Mouse (Mus musculus): ENCODE measurements around the gene H2-K1. TPM values are rescaled to one million over a fixed set of nuclear protein-coding genes. Genes with fewer than 3 reads are reported as not detected.
A peak's percentile ranks its signal among the peaks of the same experiment; 100 is the strongest.

The H2-K1 gene
- polyA plus RNA-seq, 1 experiment from 2014 or later = 18.3 TPM

- H3K4me2 ChIP-seq = peak overlapping the region; percentile 84
Measured at GRCm38 (mm10) chr17:33980181-33981035, 19.7 kb downstream of the H2-K1 start.

DNA sequence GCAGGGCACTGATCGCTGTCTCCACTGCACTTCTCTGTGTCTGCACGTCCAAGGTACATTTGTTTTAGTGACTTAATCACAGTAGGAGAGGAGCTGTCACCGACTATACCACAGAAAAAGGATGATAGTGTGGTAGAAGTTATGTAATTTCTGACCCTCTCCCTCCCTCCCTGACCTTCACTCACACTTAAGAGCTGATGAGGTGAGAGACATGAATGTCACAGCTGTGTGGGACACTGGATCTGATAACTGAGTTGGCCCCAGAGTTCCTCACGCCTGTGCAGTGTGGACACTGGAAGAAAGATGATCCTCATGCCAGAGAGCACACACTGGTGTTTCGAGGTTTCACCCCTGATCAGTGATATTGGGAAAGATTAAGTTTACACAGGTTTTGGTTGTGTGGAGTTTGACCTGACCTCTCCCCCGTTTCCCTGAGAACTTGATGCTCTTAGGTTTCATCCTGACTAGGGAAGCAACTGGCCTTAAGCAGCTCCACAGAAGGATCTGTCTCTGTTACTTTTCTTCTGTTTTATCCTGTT lies 20.6 kb downstream of the H2-K1 start:
- peaks cover 57% of the 10 kb centered on the region for H3K27me3 ChIP-seq (replicated peaks)
- peaks cover 22% of the 10 kb centered on the region for H3K4me1 ChIP-seq (replicated peaks)
- no peak overlapping the region for H3K4me3 ChIP-seq
- no peak overlapping the region for H3K4me2 ChIP-seq
- no peak overlapping the region for H3K27ac ChIP-seq (ENCODE audit: poor library complexity, severe bottlenecking)
- no peak for ATAC-seq (ENCODE audit: insufficient number of reproducible peaks, low FRiP score)
- 63% methylated on average over 6 of the region's 6 CpGs for WGBS
- no peak overlapping the region for H3K9ac ChIP-seq
- no peaks in the 10 kb centered on the region for H3K36me3 ChIP-seq
- no peaks in the 10 kb centered on the region for H3K9me3 ChIP-seq (replicated peaks)

More at GRCm38 (mm10) chr17:33980181-33981035, 19.7 kb downstream of the H2-K1 start:
- Histone ChIP-seq H3K27me3 (replicated peaks) (peaks cover 52% of the 10 kb centered on the region), H3K9me3 (replicated peaks) (no peaks in the 10 kb centered on the region), H3K4me1 (replicated peaks) (peaks cover 22% of the 10 kb centered on the region), H3K9ac (no peak overlapping the region), H3K36me3 (no peaks in the 10 kb centered on the region), H3K4me3 (no peak overlapping the region), H3K27ac (ENCODE audit: poor library complexity, severe bottlenecking) (no peak overlapping the region)
- ATAC-seq (ENCODE audit: insufficient number of reproducible peaks, low FRiP score) = no peak
- WGBS = 74% methylated on average over 19 of the region's 19 CpGs

DNA sequence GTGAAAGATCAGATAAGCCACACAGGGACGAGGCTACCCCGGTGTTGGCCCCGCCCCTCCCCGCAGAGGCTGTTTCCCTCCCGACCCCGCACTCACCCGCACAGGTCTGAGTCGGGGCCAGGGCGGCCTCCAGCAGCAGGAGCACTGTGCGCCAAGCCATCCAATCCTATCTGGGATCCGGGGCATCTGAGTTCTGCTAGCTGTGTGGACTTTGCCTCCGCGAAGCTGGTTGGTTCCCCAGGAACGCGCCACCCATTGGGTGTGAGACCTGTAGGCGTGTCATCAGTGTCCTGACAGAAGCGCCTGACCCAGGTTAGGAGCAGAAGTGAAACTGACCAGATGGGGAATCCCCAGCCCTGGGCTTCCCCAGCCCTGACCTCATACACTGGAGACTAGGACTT lies 21.5 kb downstream of the H2-K1 start:
- Histone ChIP-seq H3K4me3 (peak overlapping the region; percentile 42), H3K4me2 (peak overlapping the region; percentile 70), H3K27me3 (replicated peaks) (peaks cover 57% of the 10 kb centered on the region), H3K9me3 (replicated peaks) (no peaks in the 10 kb centered on the region), H3K27ac (ENCODE audit: poor library complexity, severe bottlenecking) (no peak overlapping the region), H3K9ac (no peak overlapping the region; the same call in 1 of the 2 replicates), H3K4me1 (replicated peaks) (peaks cover 22% of the 10 kb centered on the region), H3K36me3 (no peaks in the 10 kb centered on the region)
- WGBS = under 1% methylated on average over 17 of the region's 17 CpGs
- peak; percentile 84 for ATAC-seq (ENCODE audit: insufficient number of reproducible peaks, low FRiP score)

- peaks cover 57% of the 10 kb centered on the region for H3K27me3 ChIP-seq (replicated peaks)
- H3K9ac ChIP-seq = peak overlapping the region; percentile 53; the same call in 1 of the 2 replicates
- 2% methylated on average over 57 of the region's 57 CpGs for WGBS
Measured at GRCm38 (mm10) chr17:33977861-33978557, 22.1 kb downstream of the H2-K1 start.

DNA sequence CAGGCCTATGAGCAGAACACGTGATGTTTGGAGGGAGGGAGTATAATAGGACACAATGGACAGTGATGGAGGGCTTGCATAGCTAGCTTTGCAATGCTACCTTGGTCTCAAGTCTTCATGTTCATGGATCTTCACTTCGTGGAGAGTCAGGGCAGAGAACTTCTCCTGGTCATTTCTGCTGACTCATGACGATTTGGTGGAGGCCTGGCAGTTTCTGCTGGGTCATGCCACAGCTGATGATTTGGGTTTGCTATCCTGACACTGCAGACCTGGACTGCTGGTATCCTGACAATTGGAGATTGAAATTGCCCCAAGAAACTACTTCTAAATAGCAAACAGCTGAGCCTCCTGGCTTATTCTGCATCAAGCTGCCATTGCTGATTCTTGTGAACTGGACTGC lies 26.6 kb downstream of the H2-K1 start:
- 56% methylated on average over 3 of the region's 3 CpGs for WGBS
- peaks cover 35% of the 10 kb centered on the region for H3K27me3 ChIP-seq (replicated peaks)

More at GRCm38 (mm10) chr17:33977861-33978557, 22.1 kb downstream of the H2-K1 start:
- Histone ChIP-seq H3K4me3 (peak overlapping the region; percentile 42), H3K4me1 (replicated peaks) (peaks cover 22% of the 10 kb centered on the region), H3K4me2 (peak overlapping the region; percentile 70), H3K9me3 (replicated peaks) (no peaks in the 10 kb centered on the region), H3K36me3 (no peaks in the 10 kb centered on the region), H3K27ac (ENCODE audit: poor library complexity, severe bottlenecking) (no peak overlapping the region)
- ATAC-seq (ENCODE audit: insufficient number of reproducible peaks, low FRiP score) = no peak

GRCm38 (mm10) chr17:33972691-33973090 lies 27.5 kb downstream of the H2-K1 start:
- Histone ChIP-seq H3K36me3 (no peaks in the 10 kb centered on the region), H3K9me3 (replicated peaks) (peaks cover 3% of the 10 kb centered on the region; the same call in 1 of the 2 replicates), H3K27me3 (replicated peaks) (peaks cover 27% of the 10 kb centered on the region), H3K4me1 (replicated peaks) (peaks cover 1% of the 10 kb centered on the region), H3K4me3 (no peak overlapping the region), H3K4me2 (no peak overlapping the region), H3K9ac (no peak overlapping the region), H3K27ac (ENCODE audit: poor library complexity, severe bottlenecking) (no peak overlapping the region)
- ATAC-seq (ENCODE audit: insufficient number of reproducible peaks, low FRiP score) = no peak
- 11% methylated on average over 1 of the region's 1 CpGs for WGBS

More for the DNA sequence above, 26.6 kb downstream of the H2-K1 start:
- no peaks in the 10 kb centered on the region for H3K36me3 ChIP-seq
- ATAC-seq (ENCODE audit: insufficient number of reproducible peaks, low FRiP score) = peak; percentile 52; the same call in 1 of the 2 replicates
- peaks cover 3% of the 10 kb centered on the region; the same call in 1 of the 2 replicates for H3K9me3 ChIP-seq (replicated peaks)
- H3K27ac ChIP-seq (ENCODE audit: poor library complexity, severe bottlenecking) = no peak overlapping the region
- no peak overlapping the region for H3K4me3 ChIP-seq
- H3K4me2 ChIP-seq = no peak overlapping the region
- H3K4me1 ChIP-seq (replicated peaks) = peaks cover 10% of the 10 kb centered on the region
- H3K9ac ChIP-seq = no peak overlapping the region

DNA sequence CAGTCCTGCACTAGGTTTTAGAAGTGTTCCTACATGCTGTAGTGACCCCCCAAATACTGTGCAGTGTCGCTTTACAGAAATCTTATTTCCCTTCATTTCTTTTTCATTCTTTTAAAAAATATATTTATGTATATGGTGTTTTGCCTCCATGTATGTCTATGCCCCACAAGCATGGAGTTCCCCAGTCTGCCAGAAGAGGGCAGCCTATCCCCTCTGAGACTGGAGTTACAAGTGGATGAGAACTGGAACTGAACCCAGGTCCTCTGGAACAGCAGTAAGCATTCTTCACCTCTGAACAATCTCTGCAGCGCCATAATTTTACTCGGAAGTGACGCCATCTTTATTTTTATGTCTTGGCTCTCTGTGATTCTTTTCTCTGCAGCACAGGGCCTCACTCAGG lies 30.8 kb downstream of the H2-K1 start:
- 73% methylated on average over 4 of the region's 4 CpGs for WGBS
- no peaks in the 10 kb centered on the region; the same call in 1 of the 2 replicates for H3K27me3 ChIP-seq (replicated peaks)
- peaks cover 3% of the 10 kb centered on the region; the same call in 1 of the 2 replicates for H3K9me3 ChIP-seq (replicated peaks)
- no peak for ATAC-seq (ENCODE audit: insufficient number of reproducible peaks, low FRiP score)
- peaks cover 22% of the 10 kb centered on the region for H3K36me3 ChIP-seq
- H3K9ac ChIP-seq = no peak overlapping the region
- no peak overlapping the region for H3K4me2 ChIP-seq
- no peaks in the 10 kb centered on the region for H3K4me1 ChIP-seq (replicated peaks)
- no peak overlapping the region for H3K27ac ChIP-seq (ENCODE audit: poor library complexity, severe bottlenecking)
- H3K4me3 ChIP-seq = no peak overlapping the region

GRCm38 (mm10) chr17:33968927-33969326 lies 31.2 kb downstream of the H2-K1 start:
- Histone ChIP-seq H3K27me3 (replicated peaks) (no peaks in the 10 kb centered on the region), H3K4me2 (no peak overlapping the region), H3K27ac (ENCODE audit: poor library complexity, severe bottlenecking) (no peak overlapping the region), H3K36me3 (peaks cover 25% of the 10 kb centered on the region), H3K4me3 (no peak overlapping the region), H3K9me3 (replicated peaks) (peaks cover 3% of the 10 kb centered on the region; the same call in 1 of the 2 replicates), H3K9ac (no peak overlapping the region), H3K4me1 (replicated peaks) (no peaks in the 10 kb centered on the region)
- WGBS = 28% methylated on average over 5 of the region's 5 CpGs
- ATAC-seq (ENCODE audit: insufficient number of reproducible peaks, low FRiP score) = no peak

GRCm38 (mm10) chr17:33968489-33968888 lies 31.7 kb downstream of the H2-K1 start:
- Histone ChIP-seq H3K27ac (ENCODE audit: poor library complexity, severe bottlenecking) (no peak overlapping the region), H3K4me2 (no peak overlapping the region), H3K4me1 (replicated peaks) (no peaks in the 10 kb centered on the region), H3K27me3 (replicated peaks) (no peaks in the 10 kb centered on the region), H3K9ac (no peak overlapping the region), H3K4me3 (no peak overlapping the region), H3K9me3 (replicated peaks) (peaks cover 3% of the 10 kb centered on the region; the same call in 1 of the 2 replicates), H3K36me3 (peaks cover 29% of the 10 kb centered on the region)
- 3% methylated on average over 9 of the region's 9 CpGs for WGBS
- ATAC-seq (ENCODE audit: insufficient number of reproducible peaks, low FRiP score) = peak; percentile 51; the same call in 1 of the 2 replicates

DNA sequence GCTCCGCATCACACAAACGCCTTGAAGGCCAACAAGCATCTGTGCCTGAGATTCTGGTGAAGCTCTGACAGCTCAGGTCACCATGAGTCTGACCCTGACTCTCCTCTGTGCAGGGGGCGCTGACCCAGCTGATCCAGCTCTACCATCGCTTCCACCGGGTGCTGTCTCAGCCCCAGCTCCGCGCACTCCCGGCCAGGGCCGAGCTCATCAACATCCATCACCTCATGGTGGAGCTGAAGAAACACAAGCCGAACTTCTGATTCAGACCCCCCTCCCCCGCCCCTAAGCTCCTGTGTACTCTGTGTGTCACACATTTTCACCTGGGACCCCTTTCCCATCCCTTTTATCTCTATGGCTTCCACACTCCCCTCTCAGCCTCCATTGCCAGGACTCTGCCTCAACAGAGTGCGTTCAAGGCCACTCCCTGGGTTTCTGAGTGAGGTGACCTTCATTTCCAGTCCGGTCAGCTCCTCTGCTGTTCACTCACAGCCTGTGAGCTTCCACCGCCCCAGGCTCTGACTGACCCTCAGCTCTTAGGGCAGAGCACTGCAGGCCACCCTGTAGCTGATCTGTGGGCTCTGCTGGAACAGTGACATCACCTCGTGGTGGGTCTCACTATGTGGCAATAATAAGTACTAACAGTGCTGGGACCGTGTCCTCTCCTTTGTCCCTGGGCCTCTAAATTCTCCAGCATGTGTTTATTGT lies 34.1 kb downstream of the H2-K1 start:
- H3K27ac ChIP-seq (ENCODE audit: poor library complexity, severe bottlenecking) = no peak overlapping the region
- WGBS = 89% methylated on average over 16 of the region's 16 CpGs

More for the DNA sequence above, 34.1 kb downstream of the H2-K1 start:
- Histone ChIP-seq H3K9me3 (replicated peaks) (peaks cover 3% of the 10 kb centered on the region; the same call in 1 of the 2 replicates), H3K4me3 (no peak overlapping the region), H3K4me1 (replicated peaks) (no peaks in the 10 kb centered on the region), H3K36me3 (peaks cover 54% of the 10 kb centered on the region), H3K4me2 (no peak overlapping the region), H3K9ac (no peak overlapping the region; the same call in 1 of the 2 replicates), H3K27me3 (replicated peaks) (no peaks in the 10 kb centered on the region)
- no peak for ATAC-seq (ENCODE audit: insufficient number of reproducible peaks, low FRiP score)
